ENCODE assay signal across 8 mouse cellular contexts in genomic region chr11:68431699-68432360, GRCm38 (mm10). TPM values are rescaled to one million over a fixed set of nuclear protein-coding genes. Genes with fewer than 3 reads are reported as not detected.
DNase-seq lines count a peak whose midpoint lies in the region; ATAC-seq and TF ChIP-seq lines count a peak whose summit lies in the region.

Gene Pik3r5 (plus strand): TSS chr11:68432121.

- no peaks in the 10 kb centered on the region for H3K9me3 ChIP-seq in embryonic facial prominence, embryonic 14.5 days (ENCODE audit: control insufficient read depth, low read length)
- no peaks in the 10 kb centered on the region for H3K9me3 ChIP-seq in heart, embryonic 10.5 days
- no peaks in the 10 kb centered on the region for H3K9me3 ChIP-seq in kidney, embryonic 14.5 days (ENCODE audit: control insufficient read depth, low read length)
- H3K9me3 ChIP-seq in liver, embryonic 11.5 days (ENCODE audit: control insufficient read depth, low read length) = no peaks in the 10 kb centered on the region

- DNase-seq in cerebellum, adult 18-20 months = peak; percentile 16 to 31
- no peak for DNase-seq in cerebellum, adult 9-10 months
- DNase-seq in embryonic facial prominence, embryonic 14.5 days (ENCODE audit: low spot score) = peak; percentile 84
- DNase-seq in heart, embryonic 10.5 days (ENCODE audit: low spot score) = peak; percentile 93
- peak; percentile 80 for DNase-seq in liver, embryonic 11.5 days (ENCODE audit: low spot score)
- DNase-seq in spleen, postnatal 4 days (ENCODE audit: low spot score in 2 of 2) = peak; percentile 78 to 90

- H3K4me2 ChIP-seq in embryonic facial prominence, embryonic 14.5 days (ENCODE audit: low read depth, low read length) = peak within 1 kb of the TSS; percentile 65
- H3K4me2 ChIP-seq in kidney, embryonic 14.5 days (replicated peaks; ENCODE audit: low read depth, low read length) = peak within 1 kb of the TSS; percentile 76
- peak within 1 kb of the TSS; percentile 65 for H3K4me2 ChIP-seq in liver, embryonic 11.5 days
- peak within 1 kb of the TSS; percentile 64 for H3K4me2 ChIP-seq in myocyte (ENCODE audit: low read depth)

- peak; percentile 93 for ATAC-seq in embryonic facial prominence, embryonic 14.5 days (ENCODE audit: low read depth)
- ATAC-seq in kidney, embryonic 14.5 days (ENCODE audit: low FRiP score, low TSS enrichment) = peak; percentile 93
- ATAC-seq in liver, embryonic 11.5 days (replicated peaks; ENCODE audit: low FRiP score) = peak; percentile 85

- peaks cover 15% of the 10 kb centered on the region; the same call in 1 of the 2 replicates for H3K27me3 ChIP-seq in embryonic facial prominence, embryonic 14.5 days (replicated peaks; ENCODE audit: control insufficient read depth, insufficient read depth, low read length)
- peaks cover 57% of the 10 kb centered on the region for H3K27me3 ChIP-seq in heart, embryonic 10.5 days (ENCODE audit: insufficient read depth, poor library complexity, severe bottlenecking)
- peaks cover 9% of the 10 kb centered on the region for H3K27me3 ChIP-seq in kidney, embryonic 14.5 days (ENCODE audit: control insufficient read depth, insufficient read depth, low read length)
- peaks cover 17% of the 10 kb centered on the region for H3K27me3 ChIP-seq in liver, embryonic 11.5 days (replicated peaks; ENCODE audit: control insufficient read depth, insufficient read depth, low read length)
- H3K27me3 ChIP-seq in myocyte (ENCODE audit: control insufficient read depth, insufficient read depth, insufficient read length) = no peaks in the 10 kb centered on the region

- H3K9ac ChIP-seq in embryonic facial prominence, embryonic 14.5 days (ENCODE audit: low read depth, low read length) = peak within 1 kb of the TSS; percentile 64
- peak within 1 kb of the TSS; percentile 48 for H3K9ac ChIP-seq in kidney, embryonic 14.5 days (ENCODE audit: low read depth, low read length)
- H3K9ac ChIP-seq in liver, embryonic 11.5 days (ENCODE audit: low read depth, low read length) = no peak within 1 kb of the TSS

- H3K4me3 ChIP-seq in embryonic facial prominence, embryonic 14.5 days (ENCODE audit: low read depth, low read length) = peak within 1 kb of the TSS; percentile 49
- H3K4me3 ChIP-seq in heart, embryonic 10.5 days = peak within 1 kb of the TSS; percentile 62
- H3K4me3 ChIP-seq in kidney, embryonic 14.5 days (ENCODE audit: low read length) = peak within 1 kb of the TSS; percentile 54
- H3K4me3 ChIP-seq in liver, embryonic 11.5 days (ENCODE audit: low read depth, low read length) = peak within 1 kb of the TSS; percentile 44
- H3K4me3 ChIP-seq in myocyte = no peak within 1 kb of the TSS

- no peak within 1 kb of the TSS for H3K27ac ChIP-seq in embryonic facial prominence, embryonic 14.5 days (replicated peaks; ENCODE audit: low read depth, low read length)
- H3K27ac ChIP-seq in heart, embryonic 10.5 days = peak within 1 kb of the TSS; percentile 42; the same call in 1 of the 2 replicates
- no peak within 1 kb of the TSS for H3K27ac ChIP-seq in kidney, embryonic 14.5 days (ENCODE audit: low read depth, low read length)
- H3K27ac ChIP-seq in liver, embryonic 11.5 days (ENCODE audit: low read depth, low read length) = no peak within 1 kb of the TSS

- no peak within 1 kb of the TSS for H3ac ChIP-seq in myocyte (ENCODE audit: control insufficient read depth, insufficient read length)

- no peak for TF ChIP-seq POLR2A in myocyte (IDR thresholded peaks at IDR 0.05; ENCODE audit: insufficient read length, low read depth)

- 7% methylated on average over 27 of the region's 35 CpGs for WGBS in embryonic facial prominence, embryonic 14.5 days
- WGBS in heart, embryonic 10.5 days = 7% methylated on average over 35 of the region's 35 CpGs
- 8% methylated on average over 35 of the region's 35 CpGs for WGBS in kidney, embryonic 14.5 days
- 4% methylated on average over 35 of the region's 35 CpGs for WGBS in liver, embryonic 11.5 days

- H3K79me2 ChIP-seq in myocyte (ENCODE audit: control insufficient read depth, insufficient read depth) = no peaks in the 10 kb centered on the region

- no peaks in the 10 kb centered on the region for H3K36me3 ChIP-seq in embryonic facial prominence, embryonic 14.5 days (ENCODE audit: control insufficient read depth, insufficient read depth, low read length)
- no peaks in the 10 kb centered on the region for H3K36me3 ChIP-seq in heart, embryonic 10.5 days
- H3K36me3 ChIP-seq in kidney, embryonic 14.5 days (ENCODE audit: control insufficient read depth, insufficient read depth, low read length) = no peaks in the 10 kb centered on the region
- H3K36me3 ChIP-seq in liver, embryonic 11.5 days (ENCODE audit: control insufficient read depth, insufficient read depth, low read length) = no peaks in the 10 kb centered on the region
- H3K36me3 ChIP-seq in myocyte (ENCODE audit: control insufficient read depth, insufficient read depth) = no peaks in the 10 kb centered on the region

- peaks cover 9% of the 10 kb centered on the region; the same call in 1 of the 2 replicates for H3K4me1 ChIP-seq in embryonic facial prominence, embryonic 14.5 days (ENCODE audit: control insufficient read depth, insufficient read depth, low read length)
- peaks cover 8% of the 10 kb centered on the region for H3K4me1 ChIP-seq in heart, embryonic 10.5 days
- H3K4me1 ChIP-seq in kidney, embryonic 14.5 days (ENCODE audit: control insufficient read depth, insufficient read depth, low read length) = peaks cover 5% of the 10 kb centered on the region; the same call in 1 of the 2 replicates
- H3K4me1 ChIP-seq in liver, embryonic 11.5 days (replicated peaks; ENCODE audit: control insufficient read depth, insufficient read depth, low read length) = no peaks in the 10 kb centered on the region; the same call in 1 of the 2 replicates

TF ChIP-seq in myocyte, 11 proteins besides CTCF, POLR2A, EP300 and RAD21:
- TF ChIP-seq E2F4 (IDR thresholded peaks at IDR 0.05; ENCODE audit: insufficient read depth) = no peak
- TF ChIP-seq POLR2AphosphoS2 (IDR thresholded peaks at IDR 0.05; ENCODE audit: insufficient read length, low read depth) = no peak
- no peak for TF ChIP-seq MYOG (IDR thresholded peaks at IDR 0.05; ENCODE audit: control insufficient read depth in 1 of 3, insufficient read depth in 1 of 3, insufficient read length in 2 of 3, low read depth in 2 of 3)
- TF ChIP-seq MYOD1 (IDR thresholded peaks at IDR 0.05; ENCODE audit: control insufficient read depth in 1 of 3, insufficient read length in 2 of 3, low read depth in 2 of 3) = no peak
- TF ChIP-seq USF1 (IDR thresholded peaks at IDR 0.05; ENCODE audit: low read depth) = no peak
- no peak for TF ChIP-seq CEBPB (IDR thresholded peaks at IDR 0.05; ENCODE audit: insufficient read depth, poor library complexity, severe bottlenecking)
- no peak for TF ChIP-seq TCF12 (IDR thresholded peaks at IDR 0.05; ENCODE audit: insufficient read depth, poor library complexity, severe bottlenecking)
- no peak for TF ChIP-seq TCF3 (IDR thresholded peaks at IDR 0.05; ENCODE audit: insufficient read length, low read depth)
- TF ChIP-seq MAX (IDR thresholded peaks at IDR 0.05; ENCODE audit: low read depth) = no peak
- TF ChIP-seq REST (IDR thresholded peaks at IDR 0.05; ENCODE audit: insufficient read depth, insufficient read length) = no peak
- no peak for TF ChIP-seq SRF (IDR thresholded peaks at IDR 0.05; ENCODE audit: control insufficient read depth, insufficient read length, low read depth)
TF ChIP-seq in myocyte: peak in this region for 0.

RNA-seq across cellular contexts. Expression of gene Pik3r5, which starts in this region (rescaled TPM):
- 0.48 and 1.1 TPM in 2 replicates for polyA plus RNA-seq in embryonic facial prominence, embryonic 14.5 days (2014; fragmentation: Nextera tagmentation; extraction: Ambion mirVana)
- polyA plus RNA-seq in heart, embryonic 10.5 days (2016; fragmentation: Nextera tagmentation; extraction: Ambion mirVana) = 0.07 and 0.48 TPM in 2 replicates
- polyA plus RNA-seq in kidney, embryonic 14.5 days (2014; fragmentation: Nextera tagmentation; extraction: Ambion mirVana) = 0.41 and 1.5 TPM in 2 replicates
- polyA plus RNA-seq in liver, embryonic 11.5 days (2014; fragmentation: Nextera tagmentation; extraction: Ambion mirVana) = 0.56 and 0.84 TPM in 2 replicates
- 0.22 TPM for polyA plus RNA-seq in myocyte (2012; fragmentation: generic; extraction: Trizol)

Comparison
In these comparisons a context has a peak if more than half of its experiments do, and no peak if none do; other contexts are left out.
1. Peak in DNase-seq, H3K4me3 ChIP-seq and H3K27ac ChIP-seq in heart, embryonic 10.5 days; RNA of the gene not detected or under 1 TPM.
2. Peak in DNase-seq, ATAC-seq, H3K4me3 ChIP-seq and H3K4me2 ChIP-seq in liver, embryonic 11.5 days; RNA of the gene not detected or under 1 TPM.